Mouse (Mus musculus) bone marrow macrophage, adult 2 months (primary cell): Measurements from ENCODE around the gene Slc25a41. TPM values are rescaled to one million over a fixed set of nuclear protein-coding genes. Genes with fewer than 3 reads are reported as not detected.
A peak's percentile ranks its signal among the peaks of the same experiment; 100 is the strongest.
"Not testable (repeated sequence)": the region's sequence is repeated elsewhere in the genome, so short reads cannot be mapped to it uniquely, and the experiment has no call there.

Experiments used
- H3K27ac ChIP-seq: 2 replicates; pipeline ENCODE4 v1.5.1; 2012; ENCODE audit warnings: low read depth, low read length; ENCODE audit not compliant: insufficient read depth
- H3K4me1 ChIP-seq: 2 replicates; pipeline ENCODE4 v1.6.1; 2012; ENCODE audit warnings: low read length; ENCODE audit not compliant: control insufficient read depth, insufficient read depth
- H3K4me3 ChIP-seq: 2 replicates; pipeline ENCODE4 v1.5.1; 2012; ENCODE audit warnings: mild to moderate bottlenecking, low read length, moderate library complexity; ENCODE audit not compliant: insufficient read depth
- CTCF ChIP-seq: IDR thresholded peaks from 2 replicates; pipeline ENCODE4 v1.5.1; 2012; ENCODE audit warnings: low read depth, mild to moderate bottlenecking, low read length, moderate library complexity
- POLR2A ChIP-seq: IDR thresholded peaks from 2 replicates; pipeline ENCODE4 v1.6.1; 2012; ENCODE audit warnings: mild to moderate bottlenecking, low read depth, low read length, borderline replicate concordance
- polyA plus RNA-seq: library from polyadenylated mRNA; stranded (reverse); fragments of >200 nt; gene quantifications from 2 replicates; pipeline ENCODE4 v1.2.4, GENCODE M21; 2012; ENCODE audit not compliant: missing spikeins, insufficient read depth, insufficient read length

Gene Slc25a41
- polyA plus RNA-seq, 1 experiment = not detected

GRCm38 (mm10) chr17:57066908-57067307, 25.5 kb upstream of the Slc25a41 start:
- Histone ChIP-seq H3K27ac (no peak overlapping the region), H3K4me3 (no peak overlapping the region), H3K4me1 (no peaks in the 10 kb centered on the region)
- no peak for TF ChIP-seq POLR2A
- TF ChIP-seq CTCF = no peak

- no peak overlapping the region for H3K27ac ChIP-seq
- peaks cover 7% of the 10 kb centered on the region for H3K4me1 ChIP-seq
- no peak overlapping the region for H3K4me3 ChIP-seq
- TF ChIP-seq CTCF (no peak), POLR2A (no peak)
Measured at GRCm38 (mm10) chr17:57063031-57063430, 21.6 kb upstream of the Slc25a41 start.

DNA sequence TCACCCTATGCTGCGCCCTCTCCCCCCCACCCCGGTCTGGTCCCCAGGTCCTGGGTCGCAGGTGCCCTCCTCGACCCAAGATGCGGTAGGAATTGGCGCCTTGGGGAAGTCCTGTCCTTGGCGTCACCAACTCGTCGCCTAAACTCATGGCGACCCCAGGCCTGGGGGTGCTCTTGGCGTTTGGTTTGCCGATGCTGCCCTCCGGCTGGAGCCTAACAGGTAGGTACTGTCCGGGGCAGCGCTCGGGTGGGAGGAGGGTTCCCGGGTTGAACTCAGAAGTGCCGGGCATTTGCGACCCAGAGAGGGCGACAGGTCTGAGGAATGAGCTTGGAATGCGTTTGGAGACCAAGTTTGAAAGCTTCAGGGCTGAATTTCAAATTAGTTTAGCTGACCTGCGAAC, 21.1 kb upstream of the Slc25a41 start:
- peak overlapping the region; percentile 25; the same call in 1 of the 2 replicates for H3K4me3 ChIP-seq
- H3K27ac ChIP-seq = no peak overlapping the region

DNA sequence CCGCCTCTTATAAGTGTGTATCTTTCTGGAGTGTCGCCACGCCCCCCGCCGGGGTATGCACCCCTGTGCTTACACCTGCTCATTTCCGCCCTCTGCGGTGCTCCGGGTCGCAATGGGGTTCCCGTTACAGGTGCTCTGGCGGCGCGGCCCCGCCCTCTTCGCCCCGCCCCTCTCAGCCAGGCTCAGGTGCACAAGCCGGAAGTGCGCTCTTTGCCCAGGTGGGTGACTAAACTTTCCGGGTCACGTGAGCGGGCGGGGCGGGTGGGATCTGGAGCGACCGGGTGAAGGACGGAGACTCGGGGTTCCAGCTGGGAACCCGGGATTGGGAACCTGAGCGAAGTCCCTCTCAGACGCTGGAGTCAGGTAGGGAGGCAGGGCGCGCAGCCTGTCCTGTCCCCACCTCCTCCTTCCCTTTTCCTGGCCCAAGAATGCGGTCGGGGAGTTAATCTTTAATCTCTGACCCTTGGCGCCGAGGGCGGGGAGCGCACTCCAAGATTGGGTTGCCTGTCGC, 20.6 kb upstream of the Slc25a41 start:
- H3K27ac ChIP-seq = no peak overlapping the region
- TF ChIP-seq POLR2A = no peak
- H3K4me1 ChIP-seq = peaks cover 7% of the 10 kb centered on the region
- H3K4me3 ChIP-seq = peak overlapping the region; percentile 25

More for the DNA sequence above, 21.1 kb upstream of the Slc25a41 start:
- TF ChIP-seq POLR2A (no peak), CTCF (no peak)
- peaks cover 7% of the 10 kb centered on the region for H3K4me1 ChIP-seq

GRCm38 (mm10) chr17:57061069-57061468, 19.6 kb upstream of the Slc25a41 start:
- Histone ChIP-seq H3K4me3 (no peak overlapping the region), H3K27ac (no peak overlapping the region), H3K4me1 (peaks cover 7% of the 10 kb centered on the region)
- TF ChIP-seq POLR2A = no peak
- no peak for TF ChIP-seq CTCF

GRCm38 (mm10) chr17:57060231-57060801, 18.9 kb upstream of the Slc25a41 start:
- peak overlapping the region; percentile 38; the same call in 1 of the 2 replicates for H3K27ac ChIP-seq
- H3K4me3 ChIP-seq = peak overlapping the region; percentile 65
- TF ChIP-seq CTCF (no peak), POLR2A (no peak)
- peaks cover 7% of the 10 kb centered on the region for H3K4me1 ChIP-seq

DNA sequence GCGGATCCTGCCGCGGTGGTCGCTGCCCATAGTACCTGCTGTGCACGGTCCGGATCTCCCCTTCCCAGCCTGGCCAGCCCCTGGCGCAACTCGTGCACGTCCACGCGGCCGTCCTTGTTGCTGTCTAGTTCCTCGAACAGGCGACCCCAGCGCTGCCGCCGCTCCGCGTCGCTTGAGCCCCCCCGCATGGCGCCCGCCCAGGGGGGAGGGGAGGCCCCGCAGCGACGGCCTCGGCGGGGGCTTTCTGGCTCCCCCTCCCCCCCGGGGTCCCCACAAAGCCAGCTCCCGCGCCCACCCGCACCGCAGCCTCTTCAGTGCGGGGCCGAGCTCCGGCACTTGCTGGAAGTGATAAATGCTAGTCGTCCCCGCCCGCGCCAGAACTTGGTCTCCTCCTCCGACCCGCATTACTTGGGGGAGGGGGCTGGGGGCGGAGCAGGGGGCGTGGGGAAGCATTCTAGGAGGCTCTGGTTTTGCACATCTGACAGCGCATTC, 18.1 kb upstream of the Slc25a41 start, which contains the start of gene Slc25a23:
Slc25a23 (minus strand) TSS at position 378 of the 492 bp plus-strand sequence.
- TF ChIP-seq POLR2A = no peak
- no peak for TF ChIP-seq CTCF
- Histone ChIP-seq H3K27ac (peak within 1 kb of the TSS; percentile 38; the same call in 1 of the 2 replicates), H3K4me3 (peak within 1 kb of the TSS; percentile 65), H3K4me1 (peaks cover 7% of the 10 kb centered on the region)

GRCm38 (mm10) chr17:57058891-57059485, 17.5 kb upstream of the Slc25a41 start, which contains the start of gene Crb3:
Gene Crb3 (plus strand): TSS chr17:57059105.
- H3K4me1 ChIP-seq = peaks cover 7% of the 10 kb centered on the region
- no peak within 1 kb of the TSS for H3K27ac ChIP-seq
- no peak for TF ChIP-seq CTCF
- TF ChIP-seq POLR2A = no peak
- peak within 1 kb of the TSS; percentile 65 for H3K4me3 ChIP-seq

GRCm38 (mm10) chr17:57056246-57056645, 14.8 kb upstream of the Slc25a41 start:
- Histone ChIP-seq H3K4me1 (peaks cover 3% of the 10 kb centered on the region), H3K27ac (no peak overlapping the region), H3K4me3 (no peak overlapping the region)
- no peak for TF ChIP-seq POLR2A
- TF ChIP-seq CTCF = no peak

DNA sequence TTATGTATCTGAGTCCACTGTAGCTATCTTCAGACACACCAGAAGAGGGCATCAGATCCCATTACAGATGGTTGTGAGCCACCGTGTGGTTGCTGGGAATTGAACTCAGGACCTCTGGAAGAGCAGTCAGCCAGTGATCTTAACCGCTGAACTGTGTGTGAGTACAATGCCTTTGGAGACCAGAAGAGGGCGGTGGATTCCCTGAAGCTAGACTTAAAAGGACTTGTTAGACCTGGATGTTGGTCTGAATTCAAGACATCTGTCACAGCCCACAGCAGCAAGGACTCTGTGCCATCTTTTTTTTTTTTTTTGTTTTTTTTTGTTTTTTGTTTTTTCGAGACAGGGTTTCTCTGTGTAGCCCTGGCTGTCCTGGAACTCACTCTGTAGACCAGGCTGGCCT, 10.2 kb upstream of the Slc25a41 start:
- H3K27ac ChIP-seq, H3K4me3 ChIP-seq, H3K4me1 ChIP-seq: not testable (repeated sequence)
